Mouse (Mus musculus): Measurements from ENCODE around the gene Dyrk3. TPM values are rescaled to one million over a fixed set of nuclear protein-coding genes. Genes with fewer than 3 reads are reported as not detected.
"Not testable (repeated sequence)": the region's sequence is repeated elsewhere in the genome, so short reads cannot be mapped to it uniquely, and the experiment has no call there.

The Dyrk3 gene
- polyA plus RNA-seq, 1 experiment, result 4.5 TPM

DNA sequence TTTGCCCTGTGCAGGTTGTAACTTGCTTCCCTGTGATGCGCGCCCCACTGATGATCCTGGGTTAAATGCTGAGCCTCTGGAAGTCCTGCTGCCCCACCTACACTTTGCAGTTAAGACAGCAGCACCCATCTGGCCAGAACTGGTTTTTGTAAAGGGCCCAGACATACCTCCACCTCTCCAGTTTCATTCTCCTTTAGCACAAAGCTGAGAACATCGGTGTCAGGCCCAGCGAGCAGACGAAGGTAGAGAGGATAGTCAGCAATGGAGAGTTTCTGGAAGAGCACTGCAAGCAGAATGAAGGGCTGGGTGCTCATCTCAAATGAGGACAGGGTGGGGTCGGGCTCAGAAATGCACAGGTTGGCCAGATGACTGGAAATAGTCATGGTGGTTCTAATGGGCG, 42.2 kb upstream of the Dyrk3 start:
- TF ChIP-seq POLR2A (IDR thresholded peaks at IDR 0.05; ENCODE audit: low read depth, low read length), result no peak
- H3K27ac ChIP-seq (ENCODE audit: insufficient read depth, low read length), result no peak overlapping the region

DNA sequence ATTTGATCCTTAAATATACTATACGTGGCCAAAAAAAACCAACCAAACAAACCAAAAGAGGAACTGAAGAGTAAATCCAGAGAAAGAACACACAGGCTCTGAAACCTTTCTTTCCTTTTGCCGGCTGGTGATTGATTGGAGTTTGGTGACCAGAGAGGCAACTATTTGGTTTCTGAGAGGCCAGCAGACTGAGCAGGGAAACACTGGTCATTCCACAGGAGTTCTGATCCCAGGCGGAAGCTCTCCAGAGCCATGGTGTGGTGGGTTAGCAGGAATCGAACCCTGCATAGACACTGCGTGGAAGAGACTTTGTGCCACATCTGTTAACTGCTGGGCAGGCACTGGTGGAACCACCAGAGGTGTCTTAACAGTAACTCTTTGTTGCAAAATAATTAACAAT, 39.9 kb upstream of the Dyrk3 start:
- no peak overlapping the region for H3K4me3 ChIP-seq (ENCODE audit: insufficient read depth, low read length)
- TF ChIP-seq POLR2A (IDR thresholded peaks at IDR 0.05; ENCODE audit: low read depth, low read length) (no peak), CTCF (IDR thresholded peaks at IDR 0.05; ENCODE audit: borderline replicate concordance, insufficient read depth, low read length) (no peak)
- no peaks in the 10 kb centered on the region for H3K4me1 ChIP-seq (ENCODE audit: control insufficient read depth, insufficient read depth, low read length)
- no peak overlapping the region for H3K27ac ChIP-seq (ENCODE audit: insufficient read depth, low read length)

More for the DNA sequence above, 42.2 kb upstream of the Dyrk3 start:
- Histone ChIP-seq H3K4me1 (ENCODE audit: control insufficient read depth, insufficient read depth, low read length) (peaks cover 7% of the 10 kb centered on the region; the same call in 1 of the 2 replicates), H3K4me3 (ENCODE audit: insufficient read depth, low read length) (no peak overlapping the region)

DNA sequence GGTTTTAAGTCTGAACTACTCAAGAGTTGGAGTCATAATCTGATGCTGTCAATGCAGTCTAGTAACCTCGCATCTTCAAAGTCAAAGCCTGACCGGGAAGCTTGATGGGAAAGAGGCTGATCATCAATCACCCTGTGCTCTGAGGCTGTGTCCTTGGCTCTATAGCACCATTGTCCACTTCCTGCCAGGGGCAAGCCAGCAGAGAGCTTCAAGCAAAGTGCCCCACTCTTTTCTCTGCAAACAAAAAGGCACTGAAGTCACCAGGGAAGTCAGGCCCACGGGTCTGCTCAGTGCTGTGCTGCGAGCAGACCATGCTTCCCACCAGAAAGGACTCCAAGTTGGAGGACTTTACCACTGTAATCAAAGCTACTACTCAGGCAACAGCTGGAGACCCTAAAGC, 39.1 kb upstream of the Dyrk3 start:
- Histone ChIP-seq H3K27ac (ENCODE audit: insufficient read depth, low read length) (no peak overlapping the region), H3K4me1 (ENCODE audit: control insufficient read depth, insufficient read depth, low read length) (no peaks in the 10 kb centered on the region), H3K4me3 (ENCODE audit: insufficient read depth, low read length) (no peak overlapping the region)
- TF ChIP-seq CTCF (IDR thresholded peaks at IDR 0.05; ENCODE audit: borderline replicate concordance, insufficient read depth, low read length) (no peak), POLR2A (IDR thresholded peaks at IDR 0.05; ENCODE audit: low read depth, low read length) (no peak)

DNA sequence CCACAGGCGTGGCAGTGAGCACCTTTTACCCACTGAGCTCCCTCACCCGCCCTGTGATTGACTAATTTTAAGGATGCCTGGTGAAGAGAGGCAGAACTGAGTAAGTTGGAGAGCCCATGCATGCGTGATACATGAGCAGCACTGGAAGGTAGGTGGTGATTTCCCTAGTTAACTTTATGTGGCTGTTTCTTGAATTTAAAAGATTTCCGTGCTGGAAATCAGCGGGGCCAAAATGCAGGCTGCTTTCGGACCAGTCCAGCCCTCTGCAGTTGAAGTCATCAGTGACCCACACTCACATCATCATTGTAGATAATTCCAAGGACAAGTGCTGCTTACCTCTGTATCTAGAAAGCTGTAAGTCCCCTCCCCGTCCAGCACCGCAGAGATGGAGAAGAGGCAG, 37.7 kb upstream of the Dyrk3 start:
- no peak overlapping the region for H3K27ac ChIP-seq (ENCODE audit: insufficient read depth, low read length)
- H3K4me3 ChIP-seq (ENCODE audit: insufficient read depth, low read length), result no peak overlapping the region
- no peaks in the 10 kb centered on the region for H3K4me1 ChIP-seq (ENCODE audit: control insufficient read depth, insufficient read depth, low read length)
- TF ChIP-seq CTCF (IDR thresholded peaks at IDR 0.05; ENCODE audit: borderline replicate concordance, insufficient read depth, low read length), result no peak
- no peak for TF ChIP-seq POLR2A (IDR thresholded peaks at IDR 0.05; ENCODE audit: low read depth, low read length)

DNA sequence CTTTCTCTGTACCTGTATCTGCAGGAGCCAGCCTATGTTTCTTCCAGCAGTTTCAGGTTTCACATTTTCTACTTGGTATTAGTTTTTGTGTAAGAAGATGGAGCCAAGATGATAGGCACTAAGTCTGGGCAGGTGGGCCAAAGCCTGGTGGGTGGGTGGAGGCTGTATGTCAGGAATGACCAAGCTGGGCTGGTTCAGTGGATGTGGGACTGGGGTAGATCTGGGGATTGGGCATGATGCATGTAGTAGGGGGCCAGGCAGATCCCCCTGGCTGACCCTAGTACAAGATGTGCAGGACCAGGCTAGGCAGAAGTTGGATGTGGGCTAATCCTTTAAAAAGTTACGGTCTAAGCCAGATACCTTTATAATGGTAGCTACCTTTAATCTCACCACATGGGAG, 37.0 kb upstream of the Dyrk3 start:
- Histone ChIP-seq H3K4me1 (ENCODE audit: control insufficient read depth, insufficient read depth, low read length) (no peaks in the 10 kb centered on the region), H3K4me3 (ENCODE audit: insufficient read depth, low read length) (no peak overlapping the region), H3K27ac (ENCODE audit: insufficient read depth, low read length) (no peak overlapping the region)
- TF ChIP-seq POLR2A (IDR thresholded peaks at IDR 0.05; ENCODE audit: low read depth, low read length) (no peak), CTCF (IDR thresholded peaks at IDR 0.05; ENCODE audit: borderline replicate concordance, insufficient read depth, low read length) (no peak)

DNA sequence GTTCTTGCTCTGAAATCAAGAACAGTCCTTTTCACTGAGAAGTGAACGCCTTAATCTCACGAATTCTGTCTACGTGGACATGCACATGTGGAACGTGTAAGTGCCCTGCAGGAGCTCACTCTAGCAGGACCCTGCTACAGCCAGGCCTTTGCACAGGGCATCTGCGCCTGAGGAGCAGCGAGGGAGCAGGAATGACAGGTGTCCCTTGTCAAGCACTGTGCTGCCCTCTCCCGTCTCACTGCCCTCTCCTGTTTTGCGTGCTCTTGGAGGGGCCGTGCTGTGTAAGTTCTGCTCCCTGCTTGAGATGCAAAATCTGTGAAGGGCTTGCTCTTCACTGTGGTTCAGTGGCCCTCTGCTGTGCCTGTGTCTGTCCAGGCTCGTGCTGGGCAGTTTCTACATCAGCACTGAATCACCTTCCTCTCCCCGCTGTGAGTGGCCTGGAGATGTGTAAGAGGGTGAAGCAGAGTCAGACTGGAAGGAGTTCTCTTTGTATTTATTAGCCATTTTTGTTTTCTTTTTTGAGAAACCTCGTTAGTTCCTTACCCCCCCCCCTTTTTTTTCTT, 36.2 kb upstream of the Dyrk3 start:
- TF ChIP-seq POLR2A (IDR thresholded peaks at IDR 0.05; ENCODE audit: low read depth, low read length) (no peak), CTCF (IDR thresholded peaks at IDR 0.05; ENCODE audit: borderline replicate concordance, insufficient read depth, low read length) (no peak)
- H3K4me3 ChIP-seq (ENCODE audit: insufficient read depth, low read length), result no peak overlapping the region
- no peak overlapping the region for H3K27ac ChIP-seq (ENCODE audit: insufficient read depth, low read length)
- H3K4me1 ChIP-seq (ENCODE audit: control insufficient read depth, insufficient read depth, low read length), result no peaks in the 10 kb centered on the region

DNA sequence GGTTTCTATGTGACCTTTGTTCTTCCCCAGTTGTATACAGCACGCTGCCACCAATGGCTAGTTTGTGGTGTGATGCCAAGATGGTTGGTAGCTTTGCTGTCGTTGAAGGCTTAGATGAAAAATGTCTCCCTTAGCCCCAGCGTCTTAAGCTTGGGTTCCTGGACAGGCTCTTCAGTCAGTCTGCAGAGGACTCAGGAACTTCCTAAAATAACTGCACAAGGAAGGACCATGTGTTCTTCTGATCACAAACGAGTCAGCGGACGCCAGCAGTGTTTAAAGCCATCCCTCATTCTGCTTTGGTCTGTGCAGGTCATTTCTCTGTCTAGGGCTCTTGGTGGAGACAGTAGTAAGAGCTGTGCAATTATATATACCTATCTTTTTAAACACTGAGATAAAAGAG, 35.7 kb upstream of the Dyrk3 start:
- Histone ChIP-seq H3K4me1 (ENCODE audit: control insufficient read depth, insufficient read depth, low read length) (no peaks in the 10 kb centered on the region), H3K27ac (ENCODE audit: insufficient read depth, low read length) (no peak overlapping the region), H3K4me3 (ENCODE audit: insufficient read depth, low read length) (no peak overlapping the region)
- TF ChIP-seq POLR2A (IDR thresholded peaks at IDR 0.05; ENCODE audit: low read depth, low read length), result no peak
- no peak for TF ChIP-seq CTCF (IDR thresholded peaks at IDR 0.05; ENCODE audit: borderline replicate concordance, insufficient read depth, low read length)

DNA sequence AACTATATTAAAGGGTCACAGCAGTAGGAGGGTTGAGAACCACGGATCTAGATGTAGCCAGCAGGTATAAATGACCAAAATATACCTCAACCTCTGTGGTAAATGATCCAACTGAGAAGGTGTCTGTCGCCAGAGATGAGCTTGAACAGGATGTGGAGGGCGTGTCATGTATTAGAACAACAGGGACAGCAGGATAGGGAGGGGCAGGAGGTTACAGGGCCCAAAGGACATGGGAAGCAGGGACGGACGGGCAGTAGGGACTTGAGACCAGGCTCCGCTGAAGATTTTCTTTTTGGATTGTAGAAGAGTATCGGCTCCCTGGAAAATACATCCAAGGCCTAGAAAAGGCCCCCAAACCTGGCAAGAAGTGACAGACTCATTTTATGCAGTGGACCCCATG, 34.9 kb upstream of the Dyrk3 start:
- Histone ChIP-seq H3K4me3 (ENCODE audit: insufficient read depth, low read length) (no peak overlapping the region), H3K4me1 (ENCODE audit: control insufficient read depth, insufficient read depth, low read length) (no peaks in the 10 kb centered on the region), H3K27ac (ENCODE audit: insufficient read depth, low read length) (no peak overlapping the region)
- TF ChIP-seq POLR2A (IDR thresholded peaks at IDR 0.05; ENCODE audit: low read depth, low read length), result no peak
- no peak for TF ChIP-seq CTCF (IDR thresholded peaks at IDR 0.05; ENCODE audit: borderline replicate concordance, insufficient read depth, low read length)

DNA sequence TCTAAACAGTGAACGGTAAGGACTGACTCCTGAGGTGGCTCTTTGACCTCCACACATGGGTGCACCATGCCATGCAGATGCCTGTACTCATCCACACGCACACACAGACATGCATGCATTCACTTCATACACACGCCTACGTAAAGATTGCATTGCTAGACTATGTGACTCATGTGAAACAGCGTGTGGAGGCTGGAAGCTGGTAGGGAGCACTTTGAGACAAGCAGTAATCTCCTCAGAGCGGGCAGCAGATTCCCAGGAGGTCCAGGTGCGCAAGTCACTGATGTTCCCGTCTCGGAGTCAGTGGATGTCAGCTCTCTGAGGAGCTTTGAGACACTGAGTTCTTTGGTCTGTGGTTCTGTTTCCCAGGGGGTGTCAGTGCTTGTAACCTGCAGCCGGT, 29.5 kb upstream of the Dyrk3 start:
- Histone ChIP-seq H3K27ac (ENCODE audit: insufficient read depth, low read length) (no peak overlapping the region), H3K4me3 (ENCODE audit: insufficient read depth, low read length) (no peak overlapping the region), H3K4me1 (ENCODE audit: control insufficient read depth, insufficient read depth, low read length) (no peaks in the 10 kb centered on the region)
- TF ChIP-seq POLR2A (IDR thresholded peaks at IDR 0.05; ENCODE audit: low read depth, low read length) (no peak), CTCF (IDR thresholded peaks at IDR 0.05; ENCODE audit: borderline replicate concordance, insufficient read depth, low read length) (no peak)

DNA sequence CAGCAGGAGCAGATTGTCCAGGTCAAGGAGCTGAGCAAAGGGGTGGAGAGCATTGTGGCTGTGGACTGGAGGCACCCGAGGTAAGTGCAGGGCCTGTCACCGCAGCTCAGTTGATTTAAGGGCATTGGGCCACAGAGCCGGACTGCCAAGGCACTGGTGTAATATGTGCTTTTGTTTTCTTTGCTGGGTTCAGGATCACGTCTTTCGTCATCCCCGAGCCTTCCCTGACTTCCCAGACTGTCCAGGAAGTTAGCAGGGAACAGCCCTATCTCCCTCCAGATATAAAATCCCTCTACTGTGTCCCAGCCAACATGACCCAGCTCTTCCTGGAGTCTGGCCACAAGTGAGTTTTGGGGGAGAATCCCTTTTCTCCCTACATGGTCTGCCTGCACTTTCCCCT, 26.3 kb upstream of the Dyrk3 start:
- H3K4me3 ChIP-seq (ENCODE audit: insufficient read depth, low read length), result no peak overlapping the region
- no peak for TF ChIP-seq CTCF (IDR thresholded peaks at IDR 0.05; ENCODE audit: borderline replicate concordance, insufficient read depth, low read length)
- no peak for TF ChIP-seq POLR2A (IDR thresholded peaks at IDR 0.05; ENCODE audit: low read depth, low read length)

DNA sequence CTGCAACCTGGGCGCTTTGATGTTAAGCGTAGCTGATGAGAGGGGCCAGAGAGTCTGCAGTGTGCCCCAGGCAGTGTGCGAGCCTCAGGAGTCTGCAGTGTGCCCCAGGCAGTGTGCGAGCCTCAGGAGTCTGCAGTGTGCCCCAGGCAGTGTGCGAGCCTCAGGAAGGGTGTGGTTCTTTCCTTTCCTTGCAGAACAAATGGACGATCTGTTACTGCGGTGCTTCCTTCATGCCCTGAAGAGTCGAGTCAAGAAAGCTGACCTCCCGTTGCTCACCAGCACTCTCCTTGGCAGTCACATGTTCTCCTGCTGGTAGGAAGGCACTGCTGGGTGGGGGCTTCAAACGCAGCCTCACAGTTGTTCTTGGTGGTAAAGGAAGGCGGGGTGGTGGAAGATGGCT, 23.0 kb upstream of the Dyrk3 start:
- no peak overlapping the region for H3K27ac ChIP-seq (ENCODE audit: insufficient read depth, low read length)
- TF ChIP-seq POLR2A (IDR thresholded peaks at IDR 0.05; ENCODE audit: low read depth, low read length), result no peak
- no peak for TF ChIP-seq CTCF (IDR thresholded peaks at IDR 0.05; ENCODE audit: borderline replicate concordance, insufficient read depth, low read length)
- H3K4me3 ChIP-seq (ENCODE audit: insufficient read depth, low read length), result no peak overlapping the region
- no peaks in the 10 kb centered on the region for H3K4me1 ChIP-seq (ENCODE audit: control insufficient read depth, insufficient read depth, low read length)

More for the DNA sequence above, 26.3 kb upstream of the Dyrk3 start:
- Histone ChIP-seq H3K27ac (ENCODE audit: insufficient read depth, low read length) (no peak overlapping the region), H3K4me1 (ENCODE audit: control insufficient read depth, insufficient read depth, low read length) (no peaks in the 10 kb centered on the region)

DNA sequence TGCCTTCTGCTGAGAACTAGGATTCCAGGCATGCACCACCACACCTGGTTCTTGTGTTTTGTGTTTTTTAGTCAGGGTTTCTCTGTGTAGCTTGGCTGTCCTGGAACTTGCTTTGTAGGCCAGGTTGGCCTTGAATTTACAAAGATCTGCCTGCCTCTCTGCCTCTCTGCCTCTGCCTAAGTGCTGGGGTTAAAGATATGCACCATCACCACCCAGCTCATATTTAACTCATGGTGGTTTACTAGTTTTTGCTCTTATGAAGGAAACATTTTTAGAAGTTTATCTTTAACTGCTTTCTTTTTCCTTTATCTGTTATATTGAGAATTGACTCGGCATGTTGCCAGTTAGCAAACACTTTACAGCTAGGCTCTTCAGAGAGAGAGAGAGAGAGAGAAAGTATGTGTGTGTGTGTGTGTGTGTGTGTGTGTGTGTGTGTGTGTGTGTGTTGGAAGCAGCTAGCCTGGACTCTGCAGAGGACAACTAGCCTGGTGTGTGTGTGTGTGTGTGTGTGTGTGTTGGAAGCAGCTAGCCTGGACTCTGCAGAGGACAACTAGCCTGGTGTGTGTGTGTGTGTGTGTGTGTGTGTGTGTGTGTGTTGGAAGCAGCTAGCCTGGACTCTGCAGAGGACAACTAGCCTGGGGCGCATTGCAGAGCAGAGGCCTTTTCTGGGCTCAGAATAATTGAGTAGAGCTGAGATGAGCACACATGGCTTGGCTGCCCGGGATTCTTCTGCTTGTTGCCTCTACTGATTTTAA, 21.6 kb upstream of the Dyrk3 start:
- H3K4me1 ChIP-seq (ENCODE audit: control insufficient read depth, insufficient read depth, low read length); H3K4me3 ChIP-seq (ENCODE audit: insufficient read depth, low read length); H3K27ac ChIP-seq (ENCODE audit: insufficient read depth, low read length): not testable (repeated sequence)
